Mouse (Mus musculus) limb, embryonic 10.5 days (tissue): ENCODE results near the gene Mif. TPM values are rescaled to one million over a fixed set of nuclear protein-coding genes. Genes with fewer than 3 reads are reported as not detected.
"Not testable (repeated sequence)": the region's sequence is repeated elsewhere in the genome, so short reads cannot be mapped to it uniquely, and the experiment has no call there.

Source experiments
- DNase-seq: peaks from one replicate; pipeline ENCODE4 v3.0.0-alpha.2; 2017; ENCODE audit warnings: low spot score
- H3K27ac ChIP-seq: fragments of 300-500 bp; sonication (generic); 2 replicates; pipeline ENCODE4 v1.5.1; 2016; ENCODE audit warnings: mild to moderate bottlenecking
- H3K27me3 ChIP-seq: fragments of 300-500 bp; sonication (generic); 2 replicates; pipeline ENCODE4 v1.6.1; 2016; ENCODE audit warnings: low read depth, mild to moderate bottlenecking; ENCODE audit not compliant: poor library complexity, severe bottlenecking
- H3K36me3 ChIP-seq: fragments of 300-500 bp; sonication (generic); 2 replicates; pipeline ENCODE4 v1.6.1; 2016; ENCODE audit warnings: mild to moderate bottlenecking, moderate library complexity
- H3K4me1 ChIP-seq: fragments of 300-500 bp; sonication (generic); 2 replicates; pipeline ENCODE4 v1.6.1; 2016
- H3K4me3 ChIP-seq: fragments of 300-500 bp; sonication (generic); 2 replicates; pipeline ENCODE4 v1.5.1; 2016; ENCODE audit warnings: mild to moderate bottlenecking, moderate library complexity
- H3K9me3 ChIP-seq: fragments of 300-500 bp; sonication (generic); replicated peaks from 2 replicates; pipeline ENCODE4 v1.6.1; 2016; ENCODE audit warnings: mild to moderate bottlenecking
- WGBS: fragments of 180-500 bp; shearing (Covaris S2); methylation state at CpG from one replicate; pipeline ENCODE4 v1.1.7; 2016; 5-methylcytosine and 5-hydroxymethylcytosine counted together
- polyA plus RNA-seq: library from polyadenylated mRNA; unstranded; fragments of >200 nt; fragmentation: Nextera tagmentation; extraction: Ambion mirVana; gene quantifications from 2 replicates; pipeline ENCODE4 v1.2.1, GENCODE M21; 2016

The Mif gene
- polyA plus RNA-seq, 1 experiment from 2014 or later: 3,225 TPM

GRCm38 (mm10) chr10:75845306-75845930 is 14.6 kb downstream of the Mif start:
- no peaks in the 10 kb centered on the region for H3K9me3 ChIP-seq
- no peak overlapping the region for H3K4me3 ChIP-seq
- no peak overlapping the region for H3K27ac ChIP-seq
- H3K27me3 ChIP-seq: no peaks in the 10 kb centered on the region
- 83% methylated on average over 6 of the region's 6 CpGs for WGBS
- no peak for DNase-seq
- H3K36me3 ChIP-seq: no peaks in the 10 kb centered on the region
- peaks cover 5% of the 10 kb centered on the region; the same call in 1 of the 2 replicates for H3K4me1 ChIP-seq

- H3K9me3 ChIP-seq: no peaks in the 10 kb centered on the region
- 92% methylated on average over 1 of the region's 1 CpGs for WGBS
- no peak overlapping the region for H3K4me3 ChIP-seq
- H3K27me3 ChIP-seq: no peaks in the 10 kb centered on the region
- no peak overlapping the region for H3K27ac ChIP-seq
- H3K36me3 ChIP-seq: no peaks in the 10 kb centered on the region
- H3K4me1 ChIP-seq: peaks cover 5% of the 10 kb centered on the region; the same call in 1 of the 2 replicates
- no peak for DNase-seq
Observed at GRCm38 (mm10) chr10:75844800-75845199, 15.2 kb downstream of the Mif start.

- not testable (repeated sequence) for H3K4me1 ChIP-seq, H3K27me3 ChIP-seq, DNase-seq, H3K4me3 ChIP-seq, H3K27ac ChIP-seq, H3K36me3 ChIP-seq, H3K9me3 ChIP-seq
- 80% methylated on average over 6 of the region's 6 CpGs for WGBS
Observed at GRCm38 (mm10) chr10:75843898-75844297, 16.1 kb downstream of the Mif start.

- no peaks in the 10 kb centered on the region for H3K36me3 ChIP-seq
- no peak for DNase-seq
- no peak overlapping the region for H3K4me3 ChIP-seq
- H3K4me1 ChIP-seq: peaks cover 43% of the 10 kb centered on the region
- H3K27me3 ChIP-seq: peaks cover 7% of the 10 kb centered on the region
- H3K9me3 ChIP-seq: no peaks in the 10 kb centered on the region
- H3K27ac ChIP-seq: no peak overlapping the region
- WGBS: 85% methylated on average over 10 of the region's 10 CpGs
Observed at GRCm38 (mm10) chr10:75839092-75839491, 20.9 kb downstream of the Mif start.

- peaks cover 52% of the 10 kb centered on the region for H3K4me1 ChIP-seq
Observed at GRCm38 (mm10) chr10:75837248-75837759, 22.7 kb downstream of the Mif start, which contains the start of gene Gstt2. TSS of gene Gstt2 (minus strand) at chr10:75837424.

GRCm38 (mm10) chr10:75835761-75836531 is 24.1 kb downstream of the Mif start:
- Histone ChIP-seq H3K36me3 (no peaks in the 10 kb centered on the region), H3K27ac (peak overlapping the region; percentile 72), H3K4me1 (peaks cover 52% of the 10 kb centered on the region), H3K27me3 (peaks cover 30% of the 10 kb centered on the region), H3K9me3 (no peaks in the 10 kb centered on the region), H3K4me3 (peak overlapping the region; percentile 49)
- 21% methylated on average over 9 of the region's 10 CpGs for WGBS
- DNase-seq: no peak

More at GRCm38 (mm10) chr10:75837248-75837759, 22.7 kb downstream of the Mif start, which contains the start of gene Gstt2:
- Histone ChIP-seq H3K27me3 (peaks cover 25% of the 10 kb centered on the region), H3K27ac (peak within 1 kb of the TSS; percentile 85), H3K4me3 (peak within 1 kb of the TSS; percentile 48), H3K9me3 (no peaks in the 10 kb centered on the region), H3K36me3 (no peaks in the 10 kb centered on the region)
- WGBS: under 1% methylated on average over 21 of the region's 21 CpGs
- DNase-seq: peak; percentile 94

- Histone ChIP-seq H3K4me1 (peaks cover 52% of the 10 kb centered on the region), H3K36me3 (no peaks in the 10 kb centered on the region), H3K4me3 (peak overlapping the region; percentile 49), H3K9me3 (no peaks in the 10 kb centered on the region), H3K27ac (peak overlapping the region; percentile 72), H3K27me3 (peaks cover 30% of the 10 kb centered on the region)
- DNase-seq: peak; percentile 69
- 2% methylated on average over 10 of the region's 10 CpGs for WGBS
Observed at GRCm38 (mm10) chr10:75835307-75835706, 24.7 kb downstream of the Mif start.

GRCm38 (mm10) chr10:75834721-75835120 is 25.3 kb downstream of the Mif start:
- peak overlapping the region; percentile 49 for H3K4me3 ChIP-seq
- DNase-seq: no peak
- peaks cover 54% of the 10 kb centered on the region for H3K4me1 ChIP-seq
- H3K27me3 ChIP-seq: peaks cover 30% of the 10 kb centered on the region
- H3K9me3 ChIP-seq: no peaks in the 10 kb centered on the region
- WGBS: 10% methylated on average over 9 of the region's 9 CpGs
- peak overlapping the region; percentile 74 for H3K27ac ChIP-seq
- H3K36me3 ChIP-seq: no peaks in the 10 kb centered on the region

GRCm38 (mm10) chr10:75834250-75834649 is 25.8 kb downstream of the Mif start:
- peaks cover 54% of the 10 kb centered on the region for H3K4me1 ChIP-seq
- peaks cover 30% of the 10 kb centered on the region for H3K27me3 ChIP-seq
- 2% methylated on average over 21 of the region's 21 CpGs for WGBS
- H3K9me3 ChIP-seq: no peaks in the 10 kb centered on the region
- H3K27ac ChIP-seq: peak overlapping the region; percentile 74
- DNase-seq: peak; percentile 82
- H3K36me3 ChIP-seq: no peaks in the 10 kb centered on the region
- H3K4me3 ChIP-seq: peak overlapping the region; percentile 49

- Histone ChIP-seq H3K4me1 (peaks cover 53% of the 10 kb centered on the region), H3K9me3 (no peaks in the 10 kb centered on the region), H3K27ac (peak overlapping the region; percentile 74), H3K27me3 (peaks cover 30% of the 10 kb centered on the region), H3K36me3 (no peaks in the 10 kb centered on the region), H3K4me3 (peak overlapping the region; percentile 49)
- 15% methylated on average over 21 of the region's 21 CpGs for WGBS
- DNase-seq: no peak
Observed at GRCm38 (mm10) chr10:75833456-75834080, 26.5 kb downstream of the Mif start.

GRCm38 (mm10) chr10:75832272-75832895 is 27.7 kb downstream of the Mif start:
- Histone ChIP-seq H3K4me1 (peaks cover 41% of the 10 kb centered on the region), H3K27me3 (peaks cover 30% of the 10 kb centered on the region), H3K36me3 (no peaks in the 10 kb centered on the region), H3K4me3 (no peak overlapping the region), H3K27ac (no peak overlapping the region), H3K9me3 (no peaks in the 10 kb centered on the region)
- 62% methylated on average over 13 of the region's 13 CpGs for WGBS
- no peak for DNase-seq

GRCm38 (mm10) chr10:75830275-75830670 is 29.8 kb downstream of the Mif start:
- peaks cover 21% of the 10 kb centered on the region for H3K4me1 ChIP-seq
- no peak for DNase-seq
- H3K36me3 ChIP-seq: no peaks in the 10 kb centered on the region
- H3K9me3 ChIP-seq: no peaks in the 10 kb centered on the region
- H3K4me3 ChIP-seq: no peak overlapping the region
- peaks cover 30% of the 10 kb centered on the region for H3K27me3 ChIP-seq
- H3K27ac ChIP-seq: no peak overlapping the region
- WGBS: 96% methylated on average over 2 of the region's 2 CpGs
